Mouse (Mus musculus): Measurements from ENCODE around the gene Epha2. TPM values are rescaled to one million over a fixed set of nuclear protein-coding genes. Genes with fewer than 3 reads are reported as not detected.

Gene Epha2
- polyA plus RNA-seq, 2 experiments: 0.29 to 1.6 TPM

GRCm38 (mm10) chr4:141337986-141338385 is 36.9 kb downstream of the Epha2 start:
- Histone ChIP-seq H3K4me2 (ENCODE audit: low read depth) (no peak overlapping the region), H3K36me3 (replicated peaks; ENCODE audit: control insufficient read depth, insufficient read depth, low read depth) (no peaks in the 10 kb centered on the region), H3K9me3 (ENCODE audit: control insufficient read depth, low read length) (no peaks in the 10 kb centered on the region), H3K27me3 (ENCODE audit: control insufficient read depth, insufficient read depth, low read length) (no peaks in the 10 kb centered on the region), H3K27ac (no peak overlapping the region), H3K4me3 (ENCODE audit: insufficient read depth in 1 of 2, low read depth in 2 of 2, low read length in 2 of 2) (no peak overlapping the region), H3K4me1 (replicated peaks; ENCODE audit: control insufficient read depth in 2 of 2, insufficient read depth in 2 of 2, low read length in 1 of 2) (no peaks in the 10 kb centered on the region), H3K9ac (replicated peaks) (no peak overlapping the region)
- no peak for TF ChIP-seq EP300 (IDR thresholded peaks at IDR 0.05; ENCODE audit: low read depth)
- no peak for TF ChIP-seq CTCF (IDR thresholded peaks at IDR 0.05; ENCODE audit: low read depth)
- WGBS (ENCODE audit: insufficient replicate concordance): 45% methylated on average over 6 of the region's 6 CpGs
- ATAC-seq (ENCODE audit: insufficient read depth): no peak
- no peak for DNase-seq (ENCODE audit: low read depth in 3 of 3, low spot score in 3 of 3)

DNA sequence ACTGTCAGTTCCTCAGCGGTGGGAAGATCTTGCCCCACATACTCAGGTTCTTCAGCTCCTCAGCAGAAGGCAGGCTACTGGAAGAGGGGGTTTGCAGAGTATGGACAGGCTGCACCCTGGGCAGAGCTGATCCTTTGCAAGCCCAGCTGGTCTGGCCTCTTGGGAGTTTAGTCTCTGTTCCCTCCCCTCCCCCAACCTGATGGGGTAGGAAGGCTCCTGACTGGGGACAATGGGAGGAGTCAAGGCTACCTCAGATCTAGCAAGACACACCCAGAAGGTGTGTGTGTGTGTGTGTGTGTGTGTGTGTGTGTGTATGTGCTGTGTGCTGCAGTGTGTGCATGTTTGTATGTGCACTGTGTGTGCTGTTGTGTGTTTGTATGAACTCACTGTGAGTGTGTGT is 37.8 kb downstream of the Epha2 start:
- no peaks in the 10 kb centered on the region for H3K36me3 ChIP-seq (replicated peaks; ENCODE audit: control insufficient read depth, insufficient read depth, low read depth)
- no peak overlapping the region for H3K9ac ChIP-seq (replicated peaks)
- TF ChIP-seq EP300 (IDR thresholded peaks at IDR 0.05; ENCODE audit: low read depth) (no peak), CTCF (IDR thresholded peaks at IDR 0.05; ENCODE audit: low read depth) (no peak)
- H3K27ac ChIP-seq: no peak overlapping the region
- H3K4me1 ChIP-seq (replicated peaks; ENCODE audit: control insufficient read depth in 2 of 2, insufficient read depth in 2 of 2, low read length in 1 of 2): no peaks in the 10 kb centered on the region
- no peak for DNase-seq (ENCODE audit: low read depth in 3 of 3, low spot score in 3 of 3)
- no peak overlapping the region for H3K4me2 ChIP-seq (ENCODE audit: low read depth)
- H3K27me3 ChIP-seq (ENCODE audit: control insufficient read depth, insufficient read depth, low read length): no peaks in the 10 kb centered on the region
- no peaks in the 10 kb centered on the region for H3K9me3 ChIP-seq (ENCODE audit: control insufficient read depth, low read length)
- ATAC-seq (ENCODE audit: insufficient read depth): no peak
- no peak overlapping the region for H3K4me3 ChIP-seq (ENCODE audit: insufficient read depth in 1 of 2, low read depth in 2 of 2, low read length in 2 of 2)
- WGBS (ENCODE audit: insufficient replicate concordance): 18% methylated on average over 1 of the region's 1 CpGs

- Histone ChIP-seq H3K4me2 (ENCODE audit: low read depth) (no peak overlapping the region), H3K9me3 (ENCODE audit: control insufficient read depth, low read length) (no peaks in the 10 kb centered on the region), H3K9ac (replicated peaks) (no peak overlapping the region), H3K4me1 (replicated peaks; ENCODE audit: control insufficient read depth in 2 of 2, insufficient read depth in 2 of 2, low read length in 1 of 2) (no peaks in the 10 kb centered on the region), H3K36me3 (replicated peaks; ENCODE audit: control insufficient read depth, insufficient read depth, low read depth) (no peaks in the 10 kb centered on the region), H3K4me3 (ENCODE audit: insufficient read depth in 1 of 2, low read depth in 2 of 2, low read length in 2 of 2) (no peak overlapping the region), H3K27me3 (ENCODE audit: control insufficient read depth, insufficient read depth, low read length) (no peaks in the 10 kb centered on the region), H3K27ac (no peak overlapping the region)
- no peak for ATAC-seq (ENCODE audit: insufficient read depth)
- TF ChIP-seq EP300 (IDR thresholded peaks at IDR 0.05; ENCODE audit: low read depth) (no peak), CTCF (IDR thresholded peaks at IDR 0.05; ENCODE audit: low read depth) (no peak)
- DNase-seq (ENCODE audit: low read depth in 3 of 3, low spot score in 3 of 3): no peak
- 46% methylated on average over 7 of the region's 7 CpGs for WGBS (ENCODE audit: insufficient replicate concordance)
These were observed 40.4 kb downstream of the Epha2 start for GRCm38 (mm10) chr4:141341477-141341876.

DNA sequence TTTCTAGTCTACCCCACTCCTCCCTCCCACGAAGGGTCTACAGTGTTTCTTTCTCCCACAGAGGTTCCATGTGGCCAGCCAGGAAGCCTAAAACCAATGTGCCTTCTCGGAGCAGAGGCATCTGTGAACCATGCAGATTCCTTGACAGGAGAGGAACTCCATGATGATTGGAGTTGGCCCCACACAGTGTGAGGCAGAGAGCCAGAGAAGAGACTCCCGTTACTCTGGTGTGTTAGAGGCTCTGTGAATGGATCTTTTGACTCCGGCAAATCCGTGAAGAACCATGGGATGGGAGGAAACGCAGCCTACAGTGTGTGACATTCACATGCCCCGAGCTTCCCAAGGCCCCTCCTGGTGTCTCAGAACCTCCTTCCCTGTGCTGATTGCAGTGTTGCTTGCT is 42.5 kb downstream of the Epha2 start:
- H3K27me3 ChIP-seq (ENCODE audit: control insufficient read depth, insufficient read depth, low read length): no peaks in the 10 kb centered on the region
- H3K4me1 ChIP-seq (replicated peaks; ENCODE audit: control insufficient read depth in 2 of 2, insufficient read depth in 2 of 2, low read length in 1 of 2): peaks cover 0 to 3% of the 10 kb centered on the region in 2 experiments; a peak in 1 of 4 replicates
- ATAC-seq (ENCODE audit: insufficient read depth) (no peak), DNase-seq (ENCODE audit: low read depth in 3 of 3, low spot score in 3 of 3) (no peak)
- H3K36me3 ChIP-seq (replicated peaks; ENCODE audit: control insufficient read depth, insufficient read depth, low read depth): no peaks in the 10 kb centered on the region
- H3K4me3 ChIP-seq (ENCODE audit: insufficient read depth in 1 of 2, low read depth in 2 of 2, low read length in 2 of 2): no peak overlapping the region
- no peaks in the 10 kb centered on the region for H3K9me3 ChIP-seq (ENCODE audit: control insufficient read depth, low read length)
- H3K4me2 ChIP-seq (ENCODE audit: low read depth): no peak overlapping the region
- no peak overlapping the region for H3K27ac ChIP-seq
- 60% methylated on average over 7 of the region's 7 CpGs for WGBS (ENCODE audit: insufficient replicate concordance)
- no peak overlapping the region for H3K9ac ChIP-seq (replicated peaks)
- TF ChIP-seq EP300 (IDR thresholded peaks at IDR 0.05; ENCODE audit: low read depth) (no peak), CTCF (IDR thresholded peaks at IDR 0.05; ENCODE audit: low read depth) (no peak)

GRCm38 (mm10) chr4:141345219-141345618 is 44.2 kb downstream of the Epha2 start:
- H3K9me3 ChIP-seq (ENCODE audit: control insufficient read depth, low read length): no peaks in the 10 kb centered on the region
- ATAC-seq (ENCODE audit: insufficient read depth) (no peak), DNase-seq (ENCODE audit: low read depth in 3 of 3, low spot score in 3 of 3) (no peak)
- TF ChIP-seq CTCF (IDR thresholded peaks at IDR 0.05; ENCODE audit: low read depth) (no peak), EP300 (IDR thresholded peaks at IDR 0.05; ENCODE audit: low read depth) (no peak)
- no peak overlapping the region for H3K4me2 ChIP-seq (ENCODE audit: low read depth)
- WGBS (ENCODE audit: insufficient replicate concordance): 67% methylated on average over 12 of the region's 12 CpGs
- no peak overlapping the region for H3K27ac ChIP-seq
- H3K4me3 ChIP-seq (ENCODE audit: insufficient read depth in 1 of 2, low read depth in 2 of 2, low read length in 2 of 2): no peak overlapping the region
- H3K36me3 ChIP-seq (replicated peaks; ENCODE audit: control insufficient read depth, insufficient read depth, low read depth): no peaks in the 10 kb centered on the region
- H3K4me1 ChIP-seq (replicated peaks; ENCODE audit: control insufficient read depth in 2 of 2, insufficient read depth in 2 of 2, low read length in 1 of 2): peaks cover 0 to 3% of the 10 kb centered on the region in 2 experiments; a peak in 1 of 4 replicates
- H3K27me3 ChIP-seq (ENCODE audit: control insufficient read depth, insufficient read depth, low read length): no peaks in the 10 kb centered on the region
- H3K9ac ChIP-seq (replicated peaks): no peak overlapping the region

Data from liver, embryonic 14.5 days (tissue).